Mouse (Mus musculus) mammary gland, adult 2 months (tissue): ENCODE measurements around the gene Stra8. TPM values are rescaled to one million over a fixed set of nuclear protein-coding genes. Genes with fewer than 3 reads are reported as not detected.

Source experiments
- polyA plus RNA-seq: library from polyadenylated mRNA; depleted of rRNA; stranded (reverse); fragments of >200 nt; gene quantifications from 2 replicates; pipeline ENCODE4 v1.2.3, GENCODE M21; 2012; ENCODE audit warnings: low replicate concordance; rRNA removed

Gene Stra8
- polyA plus RNA-seq: not detected in 2 replicates

DNA sequence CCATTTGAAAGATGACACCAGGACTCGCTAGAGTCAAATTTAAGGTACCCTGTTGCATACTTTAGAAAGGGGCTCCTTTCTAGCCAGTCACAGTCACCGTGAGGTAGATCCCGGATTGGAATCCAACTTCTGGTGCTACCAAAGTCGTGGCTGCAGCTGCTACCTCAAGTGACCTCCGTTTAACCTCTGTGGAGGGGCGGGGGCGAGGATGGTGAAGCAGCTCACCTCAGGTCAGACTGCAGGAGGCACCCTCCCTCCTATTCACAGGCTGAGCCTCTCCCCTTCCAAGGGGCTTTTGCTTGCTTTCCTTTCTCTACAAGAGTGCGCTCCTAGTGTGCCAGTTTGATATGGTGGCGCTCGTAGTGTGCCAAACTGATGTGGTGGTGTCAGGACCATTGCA is at the start of gene Stra8:
Gene Stra8 (plus strand): TSS at position 208 of the 400 bp plus-strand sequence.

GRCm38 (mm10) chr6:34877509-34878321 is 42.2 kb upstream of the Stra8 start, which contains the start of gene Cyren:
TSS of gene Cyren (minus strand) at chr6:34878060.

GRCm38 (mm10) chr6:34910371-34911219 is 9.4 kb upstream of the Stra8 start, which contains the start of gene Wdr91:
TSS of gene Wdr91 (minus strand) at chr6:34910876.

GRCm38 (mm10) chr6:34988081-34988761 is 68.3 kb downstream of the Stra8 start, which contains the start of gene Slc23a4:
TSS of gene Slc23a4 (minus strand) at chr6:34988404.

Other genes with a start within 250 kb of the Stra8 start
- 3.6 and 7.0 TPM in 2 replicates for gene Agbl3, start 139.7 kb upstream of the Stra8 start, polyA plus RNA-seq
- 40.2 and 45.6 TPM in 2 replicates for gene Tmem140, start 57.0 kb upstream of the Stra8 start, polyA plus RNA-seq
- 7.8 and 8.9 TPM in 2 replicates for gene Cyren, start 42.1 kb upstream of the Stra8 start, polyA plus RNA-seq
- 28.7 and 35.3 TPM in 2 replicates for gene Wdr91, start 9.3 kb upstream of the Stra8 start, polyA plus RNA-seq
- gene Slc23a4, start 68.2 kb downstream of the Stra8 start, polyA plus RNA-seq: 0.45 and 0.69 TPM in 2 replicates
- gene Cnot4, start 213.6 kb downstream of the Stra8 start, polyA plus RNA-seq: 9.8 and 15.2 TPM in 2 replicates